Mouse (Mus musculus) megakaryocyte, embryonic 14.5 days (primary cell): ENCODE data around the gene Mroh7. TPM values are rescaled to one million over a fixed set of nuclear protein-coding genes. Genes with fewer than 3 reads are reported as not detected.

Source experiments
- H3K27me3 ChIP-seq: replicated peaks from 2 replicates; pipeline ENCODE3; 2012; ENCODE audit warnings: inconsistent platforms
- H3K36me3 ChIP-seq: replicated peaks from 2 replicates; pipeline ENCODE3; 2012; ENCODE audit warnings: low read length, inconsistent platforms, mixed read lengths
- H3K4me1 ChIP-seq: 2 replicates; pipeline ENCODE4 v1.6.1; 2012; ENCODE audit warnings: inconsistent platforms
- H3K4me3 ChIP-seq: replicated peaks from 2 replicates; pipeline ENCODE3; 2012; ENCODE audit warnings: moderate library complexity, mild to moderate bottlenecking, inconsistent platforms
- H3K9me3 ChIP-seq: 2 replicates; pipeline ENCODE4 v1.6.1; 2012; ENCODE audit warnings: inconsistent platforms
- FLI1 ChIP-seq: IDR thresholded peaks from 2 replicates; pipeline ENCODE4 v1.6.1; 2012; ENCODE audit warnings: low read length, inconsistent platforms, mixed read lengths
- GATA1 ChIP-seq: IDR thresholded peaks from 3 replicates; pipeline ENCODE4 v1.6.1; 2012; ENCODE audit warnings: mixed read lengths, low read length, inconsistent platforms, borderline replicate concordance
- polyA plus RNA-seq: library from polyadenylated mRNA; stranded (reverse); fragments of >175 nt; gene quantifications from 2 replicates; pipeline ENCODE4 v1.2.3, GENCODE M21; 2012; ENCODE audit warnings: low replicate concordance; ENCODE audit not compliant: insufficient read depth

The Mroh7 gene
- polyA plus RNA-seq, 1 experiment, result not detected

DNA sequence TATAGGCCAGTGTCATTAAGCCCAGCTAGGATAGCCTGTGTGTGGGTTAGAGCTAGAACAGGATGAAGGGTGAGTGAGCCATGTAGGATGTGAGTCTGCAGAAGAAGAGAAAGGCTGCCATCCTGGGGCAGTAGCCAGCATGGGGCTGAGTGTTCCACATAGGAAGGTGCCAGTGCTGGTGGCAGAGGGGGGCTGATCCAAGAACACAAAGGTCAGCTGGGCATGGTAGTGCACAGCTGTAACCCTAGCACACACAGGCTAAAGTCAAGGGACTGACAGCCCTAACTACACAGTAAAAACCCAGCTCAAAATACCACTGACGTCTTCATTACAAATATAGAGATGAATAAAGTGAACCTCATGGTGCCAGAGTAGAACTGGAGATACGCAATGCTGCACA lies 64.2 kb downstream of the Mroh7 start:
- Histone ChIP-seq H3K27me3 (no peaks in the 10 kb centered on the region), H3K4me3 (no peak overlapping the region), H3K36me3 (peaks cover 100% of the 10 kb centered on the region), H3K4me1 (no peaks in the 10 kb centered on the region), H3K9me3 (no peaks in the 10 kb centered on the region)
- TF ChIP-seq FLI1 (no peak), GATA1 (no peak)

DNA sequence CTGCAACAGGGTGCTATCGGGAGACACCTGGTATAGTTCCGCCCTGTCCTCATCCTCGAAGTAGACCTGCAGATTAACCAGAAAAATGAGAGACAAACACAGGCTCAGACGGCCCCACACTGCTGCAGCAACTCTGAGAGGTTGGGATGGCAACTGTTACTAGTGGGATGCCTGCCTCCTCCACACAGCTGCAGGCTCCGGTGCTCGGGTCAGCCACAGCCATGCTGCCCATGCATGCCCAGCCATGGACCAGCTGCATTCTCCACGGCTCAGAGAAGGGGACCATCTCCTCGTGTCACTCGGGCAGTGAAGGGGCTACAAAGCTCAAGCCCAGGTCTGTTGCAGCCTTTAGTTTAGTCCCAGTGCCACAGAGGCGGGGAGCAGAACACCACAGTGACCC lies 65.1 kb downstream of the Mroh7 start:
- TF ChIP-seq FLI1, result no peak
- no peak for TF ChIP-seq GATA1
- H3K36me3 ChIP-seq, result peaks cover 100% of the 10 kb centered on the region
- H3K4me3 ChIP-seq, result no peak overlapping the region
- H3K27me3 ChIP-seq, result no peaks in the 10 kb centered on the region
- no peaks in the 10 kb centered on the region for H3K4me1 ChIP-seq
- H3K9me3 ChIP-seq, result no peaks in the 10 kb centered on the region

DNA sequence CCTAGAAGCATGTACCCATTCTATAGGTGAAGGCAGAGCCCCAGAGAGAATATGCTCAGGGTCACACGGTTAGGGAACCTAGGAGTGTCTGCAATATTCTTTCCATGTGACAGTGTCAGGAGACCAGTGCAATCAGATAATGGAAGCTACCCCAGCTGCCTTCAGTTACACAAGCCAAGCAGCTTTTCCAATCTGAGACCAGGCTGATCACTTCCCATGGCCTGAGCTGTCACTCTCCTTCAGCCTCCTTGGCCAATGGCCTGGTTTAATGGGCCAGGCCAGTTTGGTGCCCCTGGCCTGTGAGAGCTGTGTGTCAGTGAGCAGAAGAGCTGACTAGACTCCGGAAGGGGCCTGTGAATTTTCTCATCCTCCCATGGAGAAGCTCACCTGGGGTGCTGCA lies 65.5 kb downstream of the Mroh7 start:
- Histone ChIP-seq H3K4me1 (no peaks in the 10 kb centered on the region), H3K36me3 (peaks cover 100% of the 10 kb centered on the region), H3K9me3 (no peaks in the 10 kb centered on the region), H3K4me3 (no peak overlapping the region), H3K27me3 (no peaks in the 10 kb centered on the region)
- no peak for TF ChIP-seq FLI1
- no peak for TF ChIP-seq GATA1

DNA sequence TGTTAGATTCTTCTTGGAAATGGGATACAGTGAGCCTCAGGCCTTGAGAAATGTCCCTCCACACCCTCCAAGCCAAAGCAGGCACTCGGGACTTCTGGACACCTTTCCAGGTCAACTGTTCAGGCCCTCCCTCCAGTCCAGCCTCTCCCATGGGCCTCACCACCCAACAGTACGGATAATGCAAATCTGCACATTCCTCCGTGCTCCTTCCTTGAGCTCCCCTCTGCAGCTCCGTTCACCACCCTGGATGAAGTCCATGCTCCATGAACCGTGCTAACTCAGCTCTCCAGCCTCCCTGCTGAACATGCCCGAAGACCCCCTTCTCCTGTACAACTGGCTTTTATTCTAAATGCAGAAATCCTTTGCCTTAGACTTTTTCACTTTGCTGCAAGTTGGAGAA lies 66.0 kb downstream of the Mroh7 start:
- TF ChIP-seq GATA1, result no peak
- no peak for TF ChIP-seq FLI1
- peaks cover 100% of the 10 kb centered on the region for H3K36me3 ChIP-seq
- H3K9me3 ChIP-seq, result no peaks in the 10 kb centered on the region
- no peaks in the 10 kb centered on the region for H3K27me3 ChIP-seq
- H3K4me3 ChIP-seq, result no peak overlapping the region
- H3K4me1 ChIP-seq, result no peaks in the 10 kb centered on the region

DNA sequence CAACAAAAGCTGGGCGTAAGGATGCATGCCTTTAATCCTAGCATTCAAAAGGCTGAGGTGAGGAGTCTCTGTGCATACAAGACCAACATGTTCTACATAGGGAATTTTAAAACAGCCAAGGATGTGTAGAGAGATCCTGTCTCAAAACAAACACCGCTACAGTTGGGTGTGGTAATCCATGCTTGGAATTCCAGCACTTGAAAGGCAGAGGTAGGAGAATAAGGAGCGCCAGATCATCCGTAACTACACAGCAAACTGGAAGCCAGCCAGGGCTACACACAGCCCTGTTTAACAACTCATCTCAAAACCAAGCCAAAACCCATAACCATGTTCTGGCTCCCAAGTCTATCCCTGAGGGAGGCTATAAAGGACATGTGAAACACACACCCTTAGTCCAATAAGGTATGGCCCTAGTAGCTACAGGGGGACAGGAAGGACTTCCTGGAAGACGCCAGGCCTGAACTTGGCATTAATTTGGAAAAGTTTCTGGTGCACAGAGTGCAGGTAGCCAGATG lies 66.7 kb downstream of the Mroh7 start:
- TF ChIP-seq GATA1, result no peak
- no peak for TF ChIP-seq FLI1
- Histone ChIP-seq H3K4me1 (no peaks in the 10 kb centered on the region), H3K27me3 (no peaks in the 10 kb centered on the region), H3K4me3 (no peak overlapping the region), H3K9me3 (no peaks in the 10 kb centered on the region), H3K36me3 (peaks cover 100% of the 10 kb centered on the region)

DNA sequence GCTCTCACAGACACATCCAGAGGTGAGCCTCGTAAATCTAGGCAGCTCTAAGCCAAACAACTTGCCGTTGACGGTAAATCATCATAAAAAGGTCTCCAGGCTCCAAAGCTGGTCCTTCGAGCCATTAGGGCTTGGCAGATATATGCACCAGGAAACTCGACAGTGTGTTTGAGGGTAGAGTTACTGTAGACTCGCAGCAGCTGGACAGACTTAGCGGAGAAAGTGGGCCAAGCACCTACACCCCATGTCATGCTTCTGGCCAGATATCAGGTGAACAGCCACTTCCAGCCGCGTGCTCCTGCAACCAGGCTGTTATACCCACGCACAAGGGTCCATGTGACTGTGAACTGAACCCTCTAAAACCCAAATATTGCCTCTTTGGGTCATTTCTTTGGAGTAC lies 75.0 kb downstream of the Mroh7 start:
- peaks cover 78% of the 10 kb centered on the region for H3K36me3 ChIP-seq

DNA sequence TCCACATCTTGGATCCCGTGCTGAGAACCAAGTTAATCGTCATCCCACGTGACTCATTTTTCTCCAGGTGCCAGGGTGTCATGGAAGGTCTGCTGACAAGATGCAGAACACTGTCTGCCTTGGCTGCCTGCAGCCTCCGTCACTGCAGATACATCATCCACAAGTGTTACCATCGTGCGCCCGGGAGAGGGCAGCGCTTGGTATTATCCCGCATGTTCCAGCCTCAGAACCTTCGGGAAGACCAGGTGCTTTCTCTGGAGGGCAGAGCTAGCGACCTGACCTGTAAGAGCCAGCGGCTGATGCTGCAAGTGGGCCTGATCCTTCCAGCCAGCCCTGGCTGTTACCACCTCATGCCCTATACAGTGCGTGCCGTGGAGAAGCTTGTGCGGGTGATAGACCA lies 77.7 kb downstream of the Mroh7 start:
- Histone ChIP-seq H3K4me3 (no peak overlapping the region), H3K4me1 (peaks cover 18% of the 10 kb centered on the region), H3K27me3 (no peaks in the 10 kb centered on the region), H3K9me3 (no peaks in the 10 kb centered on the region), H3K36me3 (peaks cover 53% of the 10 kb centered on the region)
- TF ChIP-seq GATA1 (no peak), FLI1 (no peak)

More for the DNA sequence above, 75.0 kb downstream of the Mroh7 start:
- peaks cover 18% of the 10 kb centered on the region for H3K4me1 ChIP-seq
- no peaks in the 10 kb centered on the region for H3K9me3 ChIP-seq
- TF ChIP-seq FLI1, result no peak
- TF ChIP-seq GATA1, result no peak
- no peak overlapping the region for H3K4me3 ChIP-seq
- no peaks in the 10 kb centered on the region for H3K27me3 ChIP-seq

DNA sequence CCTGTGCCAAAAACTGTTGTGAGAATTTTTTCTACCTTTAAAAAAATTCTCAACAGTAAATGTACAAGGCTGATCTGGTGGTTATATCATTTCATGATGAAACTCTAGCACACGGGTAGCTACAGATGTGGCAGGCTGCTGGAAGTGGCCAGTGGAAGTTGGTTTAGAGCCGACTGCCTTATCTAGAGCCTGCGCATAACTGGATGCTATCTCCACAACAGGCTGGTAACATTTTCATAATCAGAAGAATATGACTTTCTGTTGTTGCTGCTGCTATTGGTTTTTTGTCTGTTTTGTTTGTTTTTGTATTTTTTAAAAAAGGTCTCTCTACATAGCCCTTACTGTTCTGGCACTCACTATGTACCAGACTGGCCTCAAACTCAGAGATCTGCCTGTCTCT lies 78.2 kb downstream of the Mroh7 start:
- peaks cover 18% of the 10 kb centered on the region for H3K4me1 ChIP-seq
- peaks cover 5% of the 10 kb centered on the region for H3K27me3 ChIP-seq
- H3K9me3 ChIP-seq, result no peaks in the 10 kb centered on the region
- TF ChIP-seq FLI1 (no peak), GATA1 (no peak)
- no peak overlapping the region for H3K4me3 ChIP-seq
- H3K36me3 ChIP-seq, result peaks cover 48% of the 10 kb centered on the region

DNA sequence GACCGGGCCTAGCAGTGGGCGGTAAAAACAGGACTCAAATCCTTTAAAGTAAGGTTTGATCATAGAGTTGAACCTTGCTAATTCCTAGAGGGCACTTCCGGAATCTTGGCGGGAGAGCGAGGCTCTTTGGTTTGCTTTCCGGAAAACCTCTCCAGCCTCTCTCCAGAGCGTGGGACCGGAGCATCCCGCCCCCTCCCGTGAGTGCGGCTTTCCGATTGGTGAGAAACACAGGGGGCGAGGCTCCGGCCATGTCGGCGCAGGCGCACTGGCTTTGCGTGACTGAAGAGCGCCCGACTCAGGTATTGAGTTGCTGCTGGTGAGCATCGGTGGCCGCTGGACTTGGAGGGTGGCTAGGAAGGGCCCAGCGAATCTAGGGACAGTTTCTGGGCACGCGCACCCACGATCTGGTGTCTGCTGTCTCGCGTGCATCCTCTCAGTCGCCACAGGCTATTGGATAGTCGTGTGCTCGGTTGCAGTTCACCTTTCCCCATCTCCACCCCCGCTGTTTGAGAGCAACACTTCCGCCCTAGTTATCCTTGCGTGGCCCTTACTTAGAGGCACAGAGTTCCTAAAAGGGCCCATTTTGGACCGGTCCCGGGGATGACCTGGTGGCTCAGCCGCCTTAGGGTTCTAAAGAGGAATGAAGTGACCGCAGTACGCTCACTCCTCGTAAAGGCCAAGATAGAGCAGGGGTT lies 79.7 kb downstream of the Mroh7 start, which contains the start of gene Pars2:
Gene Pars2, plus strand, starts transcription at position 237 of the 695 bp plus-strand sequence.
- H3K9me3 ChIP-seq, result no peaks in the 10 kb centered on the region
- no peak for TF ChIP-seq GATA1
- peak; percentile 57; the same call in 1 of the 2 replicates for TF ChIP-seq FLI1

DNA sequence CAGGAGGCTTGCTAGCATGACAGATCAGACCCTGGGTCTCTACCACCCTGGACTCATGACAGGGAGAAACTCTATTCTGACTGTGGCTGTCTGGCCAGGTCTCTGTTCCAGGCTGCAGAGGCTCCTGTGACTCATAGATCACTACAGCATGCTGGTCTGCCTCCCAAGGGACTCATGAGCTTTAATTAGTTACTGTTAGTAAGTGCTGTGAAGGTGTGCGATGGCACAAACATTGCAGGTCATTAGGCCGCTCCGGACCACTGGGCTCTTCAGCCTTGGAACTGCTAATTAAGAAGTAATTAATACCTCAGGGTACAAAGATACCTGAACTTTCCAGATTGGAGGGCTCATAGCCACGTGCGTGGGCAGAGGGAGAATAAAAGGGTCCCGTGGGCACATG lies 83.6 kb downstream of the Mroh7 start:
- no peak overlapping the region for H3K4me3 ChIP-seq
- TF ChIP-seq GATA1 (no peak), FLI1 (no peak)
- H3K4me1 ChIP-seq, result peaks cover 29% of the 10 kb centered on the region
- H3K27me3 ChIP-seq, result peaks cover 28% of the 10 kb centered on the region
- H3K36me3 ChIP-seq, result no peaks in the 10 kb centered on the region
- H3K9me3 ChIP-seq, result peaks cover under 1% of the 10 kb centered on the region; the same call in 1 of the 2 replicates

More for the DNA sequence above, 79.7 kb downstream of the Mroh7 start, which contains the start of gene Pars2:
- Histone ChIP-seq H3K36me3 (peaks cover 32% of the 10 kb centered on the region), H3K4me3 (peak within 1 kb of the TSS; percentile 99), H3K4me1 (peaks cover 21% of the 10 kb centered on the region), H3K27me3 (peaks cover 8% of the 10 kb centered on the region)

DNA sequence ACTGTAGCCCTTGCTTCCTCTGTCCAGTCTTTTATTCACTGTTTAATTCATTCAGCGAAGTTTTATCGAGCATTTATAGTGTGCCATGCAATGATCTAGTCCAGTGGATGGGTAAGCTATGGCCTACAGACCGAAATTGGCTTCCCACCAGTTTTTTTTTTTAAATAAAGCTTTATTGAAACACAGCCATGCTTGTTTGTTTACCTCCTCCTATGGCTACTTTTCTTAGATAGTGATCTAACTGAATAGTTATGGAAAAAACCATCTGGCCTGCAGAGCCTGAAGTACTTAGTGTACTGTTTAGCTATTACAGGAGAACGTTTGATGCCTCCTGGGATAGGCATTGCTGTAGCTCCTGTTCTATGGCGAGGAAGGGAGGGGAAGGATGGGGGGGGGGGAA lies 84.9 kb downstream of the Mroh7 start:
- Histone ChIP-seq H3K9me3 (peaks cover 11% of the 10 kb centered on the region), H3K27me3 (peaks cover 36% of the 10 kb centered on the region), H3K4me1 (peaks cover 16% of the 10 kb centered on the region), H3K4me3 (no peak overlapping the region), H3K36me3 (no peaks in the 10 kb centered on the region)
- TF ChIP-seq GATA1 (no peak), FLI1 (no peak)
